Mouse (Mus musculus): ENCODE measurements around the gene Vmn2r7.
"Not testable (repeated sequence)": the region's sequence is repeated elsewhere in the genome, so short reads cannot be mapped to it uniquely, and the experiment has no call there.

The Vmn2r7 gene

GRCm38 (mm10) chr3:64844665-64845064, at the start of gene Vmn2r7:
Gene Vmn2r7, minus strand, starts transcription at chr3:64844765.
- not testable (repeated sequence) for DNase-seq

- no peak for DNase-seq
Observed at GRCm38 (mm10) chr3:64889725-64890124, 45.2 kb upstream of the Vmn2r7 start.

- no peak for DNase-seq
Observed at GRCm38 (mm10) chr3:64878199-64878977, 33.8 kb upstream of the Vmn2r7 start.

- DNase-seq: no peak
Observed at GRCm38 (mm10) chr3:64876669-64877068, 32.1 kb upstream of the Vmn2r7 start.

- no peak for DNase-seq
Observed at GRCm38 (mm10) chr3:64842881-64843280, 1.7 kb downstream of the Vmn2r7 start.

- no peak for DNase-seq
Observed at GRCm38 (mm10) chr3:64842299-64842698, 2.3 kb downstream of the Vmn2r7 start.

- DNase-seq: no peak
Observed at GRCm38 (mm10) chr3:64831134-64831533, 13.4 kb downstream of the Vmn2r7 start.

GRCm38 (mm10) chr3:64791245-64791591, 53.3 kb downstream of the Vmn2r7 start:
- no peak for DNase-seq

GRCm38 (mm10) chr3:64790509-64791244, 53.9 kb downstream of the Vmn2r7 start:
- no peak for DNase-seq

GRCm38 (mm10) chr3:64782901-64783300, 61.7 kb downstream of the Vmn2r7 start:
- no peak for DNase-seq

GRCm38 (mm10) chr3:64772132-64772531, 72.4 kb downstream of the Vmn2r7 start:
- DNase-seq: no peak

GRCm38 (mm10) chr3:64756145-64756544, 88.4 kb downstream of the Vmn2r7 start:
- no peak for DNase-seq

- not testable (repeated sequence) for DNase-seq
Observed at GRCm38 (mm10) chr3:64727187-64727970, 117.2 kb downstream of the Vmn2r7 start.

- not testable (repeated sequence) for DNase-seq
Observed at GRCm38 (mm10) chr3:64725736-64726135, 118.8 kb downstream of the Vmn2r7 start.

GRCm38 (mm10) chr3:64676069-64676468, 168.5 kb downstream of the Vmn2r7 start:
- DNase-seq: not testable (repeated sequence)

Measured in thymus, adult 18-20 months (tissue).